Mouse (Mus musculus): Measurements from ENCODE around the gene Foxn3.

Foxn3 gene

DNA sequence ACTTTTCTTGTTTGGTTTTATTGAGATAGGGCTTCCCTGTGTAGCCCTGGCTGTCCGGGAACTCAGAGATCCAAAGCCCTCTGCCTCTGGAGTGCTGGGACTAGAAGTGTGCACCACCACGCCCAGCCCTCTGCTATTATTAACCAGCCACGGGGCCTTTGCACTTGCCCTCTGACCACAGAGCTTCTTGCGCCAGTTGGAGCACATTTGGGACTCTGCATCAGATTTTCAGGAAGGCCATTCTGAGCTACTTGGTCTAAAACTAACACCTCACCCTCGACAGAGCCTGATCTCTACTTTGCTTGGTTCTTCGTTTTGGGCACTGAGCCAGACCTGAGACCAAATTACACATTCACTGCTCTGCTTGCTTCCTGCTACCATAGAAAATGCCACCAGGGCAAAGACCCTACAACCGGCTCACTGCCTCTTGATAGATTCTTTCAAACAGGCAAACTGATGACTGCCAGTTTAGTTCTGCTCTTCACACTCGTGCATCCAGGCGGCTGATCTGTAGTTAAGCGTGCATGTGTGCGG lies 301.2 kb downstream of the Foxn3 start:
- no peak for DNase-seq (ENCODE audit: low read depth, low spot score)

DNA sequence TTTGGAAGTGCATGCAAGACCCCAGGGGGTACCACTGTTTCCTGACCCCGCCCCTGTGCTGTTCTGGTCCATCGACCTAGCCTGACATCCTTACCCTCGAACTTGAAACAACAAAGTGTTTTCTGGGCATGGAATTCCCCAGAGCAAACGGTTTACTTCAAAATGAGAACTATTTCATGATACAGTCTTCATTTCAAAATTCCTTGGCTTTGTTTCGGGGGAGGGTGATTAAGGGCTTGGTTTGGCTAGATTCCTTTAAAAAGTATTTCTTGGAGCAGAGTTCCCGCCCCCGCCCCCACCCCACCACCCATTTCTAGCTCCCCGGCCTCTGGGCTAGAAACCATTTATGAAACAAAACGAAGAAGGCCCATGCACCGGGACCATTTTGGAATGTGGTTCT lies 303.2 kb downstream of the Foxn3 start:
- DNase-seq (ENCODE audit: low read depth, low spot score): no peak

DNA sequence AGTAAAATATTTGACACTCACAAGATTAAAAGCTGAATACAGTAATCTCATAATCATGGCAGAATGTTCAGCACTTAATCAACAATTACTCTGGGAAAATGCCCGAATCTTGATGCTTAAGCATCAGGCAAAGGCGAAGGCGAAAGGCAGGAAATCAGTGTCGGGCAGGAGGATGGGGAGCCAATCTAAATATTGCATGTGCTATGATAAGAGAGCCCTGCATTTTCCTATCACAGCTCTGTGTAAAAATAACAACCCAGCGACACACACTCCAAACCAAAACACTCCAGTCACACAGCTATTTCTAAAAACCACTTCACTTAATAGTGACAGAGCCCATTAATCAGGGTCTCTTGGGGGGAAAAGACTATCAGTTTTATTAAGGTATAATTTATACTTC lies 305.8 kb downstream of the Foxn3 start:
- no peak for DNase-seq (ENCODE audit: low read depth, low spot score)

DNA sequence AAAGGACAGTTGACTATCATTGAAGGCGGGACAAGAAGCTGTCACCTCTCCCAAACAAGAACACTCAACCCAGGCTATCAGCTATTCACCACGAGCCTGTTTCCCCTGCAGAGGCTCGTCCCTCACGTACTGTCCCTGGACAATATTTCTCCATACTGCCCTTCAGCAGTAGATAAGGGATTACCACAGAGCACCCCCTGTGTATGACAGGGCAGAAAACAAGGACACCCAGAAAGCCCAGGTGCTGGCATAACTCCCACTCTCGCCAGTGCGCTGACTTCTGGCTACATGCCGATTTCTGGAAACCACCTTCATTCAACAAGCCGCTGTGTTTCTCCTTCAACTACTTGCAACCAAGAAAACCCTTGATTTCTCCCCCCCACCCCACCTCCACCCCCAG lies 306.4 kb downstream of the Foxn3 start:
- no peak for DNase-seq (ENCODE audit: low read depth, low spot score)

DNA sequence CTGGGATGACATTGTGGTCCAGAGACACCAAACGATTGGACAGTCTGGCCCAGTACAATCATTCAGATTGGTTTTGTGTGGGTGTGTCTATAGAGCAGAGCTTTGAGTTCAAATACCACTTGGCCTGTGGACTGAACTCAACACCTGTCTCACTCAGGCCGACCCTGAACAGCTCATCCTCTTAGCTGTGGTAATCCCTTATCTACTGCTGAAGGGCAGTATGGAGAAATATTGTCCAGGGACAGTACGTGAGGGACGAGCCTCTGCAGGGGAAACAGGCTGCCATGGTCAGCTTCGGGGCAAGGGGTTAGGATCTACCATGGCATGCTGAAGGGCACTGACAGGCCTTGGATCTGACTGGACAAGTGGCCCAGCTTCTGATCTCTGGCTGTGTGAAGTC lies 306.9 kb downstream of the Foxn3 start:
- DNase-seq (ENCODE audit: low read depth, low spot score): no peak

DNA sequence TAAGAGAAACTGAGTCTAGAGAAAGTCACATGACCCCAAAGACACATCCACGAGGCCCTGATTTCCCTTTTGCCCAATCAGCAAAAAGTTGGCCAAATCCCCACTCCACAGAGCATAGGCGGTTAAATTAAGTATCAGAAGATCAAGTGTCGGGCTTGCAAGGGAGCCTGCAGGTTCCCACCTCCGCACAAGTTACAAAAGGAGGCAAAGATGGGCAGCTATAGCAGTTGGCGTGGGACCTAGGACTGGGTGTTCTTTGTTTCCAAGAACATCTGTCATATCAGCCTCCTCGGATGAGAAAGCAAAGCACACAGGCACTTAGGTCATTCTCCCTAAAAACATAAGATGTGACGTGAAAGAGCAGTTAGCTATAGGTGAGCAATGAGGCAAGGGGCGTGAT lies 308.9 kb downstream of the Foxn3 start:
- DNase-seq (ENCODE audit: low read depth, low spot score): no peak

DNA sequence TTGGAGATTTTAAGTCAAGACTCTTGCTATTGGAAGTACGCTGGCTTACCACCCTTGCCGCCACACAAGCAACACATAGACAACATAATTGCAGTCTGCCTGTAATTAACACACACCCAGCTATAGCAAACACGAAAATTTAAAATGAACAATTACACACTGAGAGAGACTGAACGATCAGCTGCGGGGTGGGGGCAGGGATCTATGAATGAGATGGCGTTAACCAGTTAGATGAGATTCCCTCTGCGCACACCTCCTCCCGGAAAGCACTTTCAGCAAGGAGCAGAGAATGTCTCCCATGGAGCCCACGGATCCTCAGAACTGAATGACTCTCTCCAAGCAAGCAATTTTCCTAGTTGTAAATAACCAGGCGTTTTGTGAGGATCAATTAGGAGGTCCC lies 309.8 kb downstream of the Foxn3 start:
- no peak for DNase-seq (ENCODE audit: low read depth, low spot score)

DNA sequence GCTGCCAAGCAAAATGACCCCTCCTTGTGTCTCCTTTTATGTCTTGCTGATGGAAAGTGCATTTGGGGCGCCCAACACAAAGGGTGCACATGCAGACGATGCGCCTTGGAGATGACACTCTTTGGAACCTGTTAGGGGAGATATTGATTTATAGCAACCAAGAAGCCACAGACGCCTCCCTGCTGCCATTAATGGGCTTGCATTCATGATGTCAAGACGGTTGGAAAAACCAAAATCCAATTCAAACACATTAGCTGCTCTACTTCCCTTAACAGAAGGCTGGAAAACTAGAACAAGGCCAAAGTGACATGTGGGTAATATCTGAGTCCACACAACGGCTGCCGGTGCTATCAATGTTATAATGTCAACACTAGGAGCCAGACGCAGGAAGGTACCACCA lies 314.8 kb downstream of the Foxn3 start:
- DNase-seq (ENCODE audit: low read depth, low spot score): no peak

DNA sequence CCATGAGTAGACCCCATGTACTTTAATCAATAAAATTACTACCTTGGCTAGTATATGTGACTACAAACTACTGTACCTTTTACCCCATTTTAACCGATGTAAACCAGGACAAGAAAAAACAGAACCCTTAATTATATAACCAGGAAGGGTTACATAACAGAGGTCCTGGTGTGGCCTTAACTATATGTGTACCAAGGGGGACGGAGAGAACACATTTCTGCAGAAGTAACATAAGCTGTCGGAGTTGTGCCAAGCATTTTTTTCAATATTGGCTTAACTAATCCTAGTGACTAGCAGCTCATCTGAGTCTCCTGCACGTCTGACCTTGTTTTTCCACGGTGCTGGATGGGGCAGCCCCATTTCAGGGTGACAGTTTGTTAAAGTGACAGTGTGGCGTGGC lies 315.4 kb downstream of the Foxn3 start:
- no peak for DNase-seq (ENCODE audit: low read depth, low spot score)

DNA sequence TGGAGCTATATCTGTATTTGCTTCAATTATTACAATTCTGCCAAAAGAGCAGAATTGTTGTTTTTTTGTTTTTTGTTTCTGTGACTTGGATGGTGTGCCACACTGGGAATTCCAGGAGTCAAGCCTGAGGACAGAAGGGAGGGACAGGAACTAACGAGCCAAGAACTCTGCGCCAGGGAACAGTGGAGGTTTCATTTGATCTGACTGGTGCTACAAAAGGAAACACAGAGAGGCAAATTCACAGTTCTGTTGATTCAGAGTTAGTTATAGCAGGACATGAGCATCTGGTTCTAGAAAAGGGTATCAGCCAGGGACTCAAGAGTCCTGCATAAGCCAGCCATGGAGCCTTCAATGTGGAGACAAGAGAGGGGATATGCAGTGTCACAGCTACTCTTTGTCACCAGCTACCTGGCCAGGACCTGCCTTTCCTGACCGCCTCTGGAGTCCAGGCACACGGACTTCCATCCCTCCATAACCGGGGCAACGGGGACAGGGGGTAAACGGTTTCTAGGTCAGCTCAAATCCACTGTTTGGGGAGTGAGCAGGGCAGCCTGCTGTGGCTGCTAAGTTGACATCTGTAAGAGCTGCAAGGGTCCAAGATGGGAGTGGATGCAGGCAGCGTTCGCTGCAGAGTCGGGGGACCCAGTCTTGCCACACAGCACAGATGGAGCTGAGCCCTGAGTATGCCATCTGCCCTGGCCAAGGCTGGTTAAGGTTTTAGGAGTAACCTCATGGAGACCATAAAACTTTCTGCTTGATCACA lies 316.2 kb downstream of the Foxn3 start:
- no peak for DNase-seq (ENCODE audit: low read depth, low spot score)

DNA sequence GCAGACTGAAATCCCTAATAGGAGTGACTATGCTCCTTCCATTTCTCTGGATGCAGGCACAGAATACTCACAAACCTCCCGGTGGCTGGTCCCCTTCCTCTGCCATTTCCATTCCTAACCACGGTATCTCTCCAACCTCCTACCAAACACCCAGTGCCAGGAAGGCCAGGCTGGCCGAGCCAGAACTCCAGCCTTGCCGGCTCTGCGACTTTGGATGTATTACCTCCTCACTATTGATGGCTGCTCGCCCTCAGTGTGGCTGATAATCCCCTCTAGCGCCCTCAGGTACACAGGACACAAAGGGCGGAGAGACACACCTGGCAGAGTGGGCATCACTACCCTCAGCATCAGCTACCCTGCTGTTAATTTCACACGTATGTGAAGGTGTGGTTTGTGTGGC lies 318.7 kb downstream of the Foxn3 start:
- no peak for DNase-seq (ENCODE audit: low read depth, low spot score)

DNA sequence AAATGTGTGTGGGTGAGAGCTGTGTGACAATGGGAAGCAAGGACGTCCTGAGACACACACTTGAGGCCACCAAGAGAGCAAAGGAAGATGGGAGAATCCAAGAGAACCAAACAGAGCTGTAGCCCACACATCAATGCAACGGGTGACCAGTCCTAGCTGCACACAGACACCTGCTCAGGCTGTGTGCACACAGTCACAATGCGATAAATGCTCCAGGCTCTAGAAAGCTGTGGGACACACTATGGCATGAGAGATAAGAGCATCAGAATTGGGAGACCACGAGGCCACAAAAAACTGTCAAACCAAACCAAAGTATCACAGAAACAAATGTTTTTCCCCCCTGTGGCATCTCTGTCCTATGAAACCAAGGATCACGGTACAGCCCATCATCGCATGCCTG lies 319.1 kb downstream of the Foxn3 start:
- no peak for DNase-seq (ENCODE audit: low read depth, low spot score)

DNA sequence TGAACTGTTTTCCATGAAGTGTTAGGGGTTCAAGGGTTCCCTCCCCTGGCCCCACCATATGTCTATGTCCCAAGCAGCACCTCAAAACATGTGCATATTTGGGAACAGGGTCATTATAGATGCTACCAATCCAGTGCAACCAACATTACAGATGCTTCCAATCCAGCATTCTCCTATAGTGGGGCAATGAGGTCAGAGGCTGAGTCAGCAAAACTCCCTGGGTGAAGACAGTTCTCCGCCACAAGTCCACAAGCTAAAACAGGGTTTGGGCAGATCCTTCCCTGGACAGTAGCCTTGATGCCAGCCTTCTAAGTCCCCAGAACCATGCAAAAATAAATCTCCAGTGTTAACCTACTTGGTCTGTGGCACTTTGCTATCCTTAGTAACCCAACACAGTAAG lies 320.1 kb downstream of the Foxn3 start:
- DNase-seq (ENCODE audit: low read depth, low spot score): no peak

DNA sequence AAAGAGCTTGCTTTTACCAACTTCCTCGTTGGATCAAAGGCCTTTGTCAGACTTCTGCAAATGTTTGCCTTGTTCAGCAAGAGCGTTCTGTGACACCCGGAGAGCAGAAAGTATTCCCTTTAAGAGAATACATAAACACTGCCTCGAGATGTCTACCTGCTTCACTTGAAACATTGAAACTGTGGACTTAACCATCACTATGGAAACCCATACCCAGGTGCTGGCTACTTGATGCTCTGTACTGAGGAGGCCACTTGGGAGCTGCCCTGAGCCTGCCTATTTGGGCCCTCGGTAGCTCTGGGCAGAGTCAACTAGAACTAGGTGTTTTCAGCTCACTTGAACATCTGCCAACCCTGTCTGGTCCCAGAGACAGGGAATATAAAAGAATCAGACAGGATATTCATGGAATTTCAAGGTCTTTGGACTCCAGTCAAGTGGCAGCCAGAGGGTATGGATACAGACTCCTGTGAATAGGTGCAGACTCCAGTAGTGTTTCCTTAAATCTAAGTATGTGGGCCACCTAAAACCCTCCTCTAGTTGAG lies 323.1 kb downstream of the Foxn3 start:
- no peak for DNase-seq (ENCODE audit: low read depth, low spot score)

DNA sequence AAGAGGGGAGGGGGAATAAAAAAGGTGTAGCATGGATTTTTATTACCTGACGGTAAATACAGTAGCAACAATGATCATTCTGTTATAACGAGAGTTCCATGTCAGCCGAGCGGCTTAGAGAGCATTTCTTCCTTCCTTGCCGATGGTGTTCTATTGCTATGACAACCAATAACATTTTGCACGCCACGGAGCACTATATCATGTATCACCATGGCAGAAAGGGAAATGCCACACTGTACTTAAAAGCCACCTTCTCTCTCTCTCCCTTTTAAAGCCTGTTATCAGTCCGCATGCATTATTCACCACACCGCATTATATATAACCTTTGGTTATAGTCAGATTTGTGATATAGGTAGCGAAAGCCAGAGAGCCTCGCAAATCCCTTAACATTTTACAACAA lies 323.6 kb downstream of the Foxn3 start:
- no peak for DNase-seq (ENCODE audit: low read depth, low spot score)

DNA sequence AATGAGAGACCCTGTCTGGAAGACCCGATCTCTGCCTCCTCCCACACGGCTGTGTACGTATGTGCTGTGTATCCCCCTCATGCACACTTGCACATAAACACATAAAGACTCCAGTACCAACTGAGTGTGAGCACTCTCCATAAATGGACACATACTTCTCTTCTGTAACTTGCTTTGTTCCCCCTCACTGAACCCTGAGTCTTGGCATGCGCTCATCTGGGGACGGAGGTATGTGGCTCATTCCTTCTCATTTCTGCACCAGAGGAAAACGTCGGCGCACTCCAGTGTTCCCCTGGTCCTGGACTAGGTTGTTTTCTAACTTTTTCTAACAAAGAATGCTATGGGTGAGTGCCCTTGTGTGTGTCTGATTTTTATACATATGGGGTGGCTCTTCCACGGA lies 325.9 kb downstream of the Foxn3 start:
- no peak for DNase-seq (ENCODE audit: low read depth, low spot score)

DNA sequence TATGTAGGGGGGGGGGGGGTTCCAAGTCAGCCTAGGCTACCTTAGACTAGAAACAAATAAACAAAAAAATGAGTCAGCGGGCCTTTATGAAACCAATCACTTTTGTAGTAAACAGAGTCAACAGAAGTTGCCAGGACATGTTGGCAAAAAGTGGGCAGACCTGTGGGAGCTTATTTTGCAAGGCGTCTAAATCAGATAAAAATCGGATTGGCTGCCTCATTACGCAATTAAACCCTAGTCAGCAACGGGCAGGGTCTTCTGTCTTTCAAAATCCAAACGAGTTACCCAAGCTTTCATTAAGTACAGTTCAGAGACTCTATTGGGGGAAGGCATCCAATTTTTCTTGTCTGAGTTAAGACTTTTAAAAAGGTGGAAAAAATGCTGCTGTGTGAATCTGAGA lies 329.0 kb downstream of the Foxn3 start:
- no peak for DNase-seq (ENCODE audit: low read depth, low spot score)

DNA sequence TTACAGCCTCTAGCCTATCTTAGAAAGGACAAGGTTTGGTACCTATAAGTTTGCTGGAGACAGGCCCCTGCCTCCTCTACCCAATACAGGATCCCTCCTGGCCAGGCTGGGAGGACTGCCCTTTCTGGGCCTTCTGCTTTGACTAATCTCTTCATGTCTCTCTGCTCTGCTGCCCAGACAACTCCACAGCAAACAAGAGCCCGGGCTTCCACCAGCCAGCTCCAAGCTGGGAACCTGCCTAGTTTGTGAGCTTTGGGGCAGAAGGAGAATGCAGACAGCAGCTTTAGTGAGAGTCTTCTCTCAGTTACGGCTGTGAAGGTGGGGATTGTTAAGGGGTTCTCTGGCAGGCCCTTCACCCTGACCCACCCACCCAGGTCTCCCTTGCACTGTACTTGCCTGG lies 330.0 kb downstream of the Foxn3 start:
- DNase-seq (ENCODE audit: low read depth, low spot score): no peak

DNA sequence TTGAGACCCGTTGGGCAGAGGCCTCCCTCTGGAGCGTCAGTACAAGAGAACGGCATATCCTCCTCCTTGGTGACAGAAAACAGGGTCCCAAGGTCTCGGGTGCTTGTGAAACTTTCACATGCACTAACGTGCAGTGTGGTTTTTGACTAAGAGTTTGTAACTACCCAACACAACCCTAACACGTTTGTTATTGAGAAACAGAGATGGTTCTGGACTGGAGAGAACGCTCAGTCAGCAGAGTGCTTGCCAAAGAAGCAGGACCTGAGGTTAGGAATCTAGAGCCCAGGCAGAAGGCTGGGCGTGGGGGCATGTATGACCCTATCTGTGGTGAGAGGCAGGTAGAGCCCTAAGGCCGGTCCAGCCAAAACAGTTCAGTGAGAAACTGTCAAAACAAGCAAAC lies 330.9 kb downstream of the Foxn3 start:
- DNase-seq (ENCODE audit: low read depth, low spot score): no peak

DNA sequence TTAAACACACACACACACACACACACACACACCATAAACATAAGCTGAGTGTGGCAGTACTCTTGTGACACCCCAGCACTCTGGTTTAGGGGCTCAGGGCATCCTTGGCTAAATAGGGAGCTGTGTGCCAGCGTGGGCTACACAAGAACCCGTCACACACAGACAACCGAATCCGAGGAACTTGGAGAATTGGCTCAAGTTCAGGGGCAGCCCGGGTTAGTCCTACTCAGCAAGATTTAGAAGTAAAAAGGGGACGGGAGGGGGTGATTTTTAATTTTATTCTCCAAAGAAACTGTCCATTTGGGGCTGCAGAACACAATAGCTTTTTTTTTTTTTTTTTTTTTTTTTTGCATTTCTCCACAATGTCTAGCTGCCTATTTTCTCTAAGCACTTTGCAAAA lies 332.1 kb downstream of the Foxn3 start:
- no peak for DNase-seq (ENCODE audit: low read depth, low spot score)

DNA sequence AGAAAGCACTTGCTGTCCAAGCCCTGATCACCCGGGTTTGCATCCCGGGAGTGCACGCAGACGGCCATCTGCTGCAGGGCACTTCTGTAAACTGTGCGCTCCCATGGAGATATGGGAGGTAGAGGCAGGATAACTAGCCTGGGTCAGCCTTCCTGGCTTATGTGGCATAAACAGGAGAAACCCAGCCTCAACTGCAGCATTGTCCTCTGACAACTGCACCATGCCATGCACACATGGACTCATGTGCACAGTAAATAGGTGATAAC lies 332.7 kb downstream of the Foxn3 start:
- no peak for DNase-seq (ENCODE audit: low read depth, low spot score)

DNA sequence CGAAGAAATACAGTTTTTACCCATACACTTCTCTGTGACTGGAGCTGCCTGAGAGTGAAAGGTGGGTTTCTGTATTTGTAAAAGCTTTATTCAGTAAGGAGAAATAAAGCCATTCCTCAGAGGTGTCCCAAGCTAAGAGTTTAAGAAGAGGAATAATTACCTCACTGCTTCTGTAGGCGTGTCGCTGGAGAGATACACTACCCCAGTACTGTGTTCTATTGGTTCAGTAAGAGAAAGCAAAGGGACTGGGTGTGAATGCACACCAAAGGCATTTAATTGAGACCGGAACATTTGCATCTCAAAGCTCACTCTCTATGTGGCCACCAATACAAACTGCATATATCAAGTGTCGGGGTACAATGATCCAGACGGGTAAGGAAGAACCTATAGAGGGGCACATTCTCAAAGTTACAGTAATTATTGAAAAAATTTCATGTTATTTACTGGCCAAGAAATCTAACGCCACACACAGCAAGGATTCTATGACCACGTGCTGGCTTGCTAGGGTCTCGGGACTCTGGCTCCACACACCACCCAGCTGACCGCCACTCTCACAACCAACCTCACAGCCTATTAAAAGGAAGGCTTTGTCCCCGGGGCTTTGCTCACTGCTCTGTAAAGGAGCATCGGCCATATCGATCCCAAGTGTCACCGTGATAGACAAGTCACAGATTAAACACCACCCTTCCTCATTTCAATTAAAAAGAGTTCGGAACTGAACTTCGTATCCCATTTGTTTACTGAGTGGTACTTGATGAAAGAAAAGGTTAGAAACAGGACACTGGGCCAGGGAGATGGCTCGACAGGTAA lies 333.2 kb downstream of the Foxn3 start:
- DNase-seq (ENCODE audit: low read depth, low spot score): no peak

DNA sequence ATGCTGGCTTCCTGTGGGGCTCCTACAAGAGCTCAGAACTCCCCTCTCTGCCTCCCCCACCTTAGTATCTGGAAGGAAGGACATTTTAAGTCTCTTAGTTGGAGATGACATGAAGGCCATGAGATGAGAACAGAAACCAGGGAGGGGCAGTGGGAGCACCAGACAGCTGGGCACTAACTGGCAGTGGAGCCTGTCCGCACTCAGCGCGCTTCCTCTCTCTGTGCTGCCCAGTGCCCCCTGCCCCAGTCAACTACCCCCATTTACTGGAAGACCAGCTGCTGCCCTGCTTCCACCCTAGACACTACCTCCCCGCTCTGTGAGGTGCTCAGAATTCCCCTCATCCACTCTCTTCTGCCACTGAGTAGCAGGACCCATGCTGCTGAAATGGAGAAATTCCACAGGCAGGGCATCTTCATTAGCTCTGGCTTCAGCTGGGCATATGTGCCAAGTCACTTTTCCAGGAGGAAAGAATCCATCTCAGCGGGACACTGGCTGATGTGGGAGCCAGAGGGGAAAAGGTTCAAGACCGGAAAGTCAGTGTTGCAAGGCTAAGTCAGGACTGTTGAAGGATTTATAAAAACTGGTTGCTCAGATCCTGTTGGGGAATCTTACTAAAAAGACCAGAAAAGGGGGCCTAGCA lies 335.9 kb downstream of the Foxn3 start:
- DNase-seq (ENCODE audit: low read depth, low spot score): no peak
